Mouse (Mus musculus) cerebellum, adult 9-10 months (tissue): ENCODE results near the gene Cacna1d.

Experiments used
- DNase-seq: peaks from one replicate; pipeline ENCODE4 v3.0.0; 2022

The Cacna1d gene

DNA sequence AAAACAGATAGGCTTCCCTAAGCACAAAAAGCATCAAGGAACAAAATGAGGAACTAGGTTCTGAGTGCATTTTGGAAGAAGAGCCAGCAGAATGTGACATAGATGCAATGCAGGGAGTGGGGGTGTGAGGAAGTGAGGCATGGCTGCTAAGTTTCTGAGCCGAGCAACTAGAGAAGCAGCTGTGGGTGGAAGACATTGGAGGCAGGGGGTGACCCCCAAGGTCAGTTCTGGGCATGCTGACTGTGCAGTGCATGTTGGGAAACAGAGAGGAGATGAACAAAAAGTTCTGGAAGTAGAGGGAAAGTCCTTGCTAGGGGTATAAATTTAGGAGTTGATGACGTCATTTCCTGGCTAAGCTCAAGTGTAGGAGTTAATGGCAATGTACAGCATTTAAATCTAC is 33.4 kb downstream of the Cacna1d start:
- no peak for DNase-seq

GRCm38 (mm10) chr14:30457436-30457835 is 33.8 kb downstream of the Cacna1d start:
- DNase-seq = no peak

DNA sequence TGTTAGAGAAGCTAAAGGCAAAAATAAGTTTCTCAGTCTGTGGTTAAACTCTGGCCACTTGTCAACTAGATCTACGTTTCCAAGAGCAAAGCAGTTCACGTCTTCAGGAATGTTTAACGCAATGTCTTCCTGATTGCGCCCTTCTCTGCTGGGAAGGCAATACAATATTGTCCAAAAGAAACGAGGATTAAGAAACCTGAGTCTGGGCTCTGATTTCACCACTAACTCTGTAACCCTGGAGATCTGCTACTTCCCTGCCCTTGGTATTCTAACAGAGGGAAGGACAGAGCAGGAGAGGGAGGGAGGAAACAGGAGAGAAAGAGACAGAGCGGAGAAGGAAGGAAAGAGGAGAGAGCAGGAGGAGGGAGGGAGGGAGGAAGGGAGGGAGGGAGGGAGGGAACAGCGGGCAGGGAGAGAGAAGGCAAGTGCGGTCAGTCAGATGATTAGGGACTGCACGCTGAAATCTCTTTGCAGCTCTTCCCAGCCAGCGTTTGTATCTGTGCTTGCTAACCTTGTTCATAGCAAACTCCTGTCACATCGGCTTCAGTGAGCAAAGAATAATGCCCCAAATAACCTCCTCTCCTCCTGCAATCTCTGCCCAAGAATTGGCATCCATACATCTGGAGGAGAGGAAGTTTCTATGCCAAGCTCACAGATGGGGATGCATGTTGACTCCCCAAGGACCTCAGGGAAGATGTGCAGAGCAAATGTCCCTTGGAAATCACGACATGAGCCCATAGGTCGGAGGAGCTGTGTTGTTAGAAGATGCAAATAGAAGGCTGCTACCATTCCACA is 35.3 kb downstream of the Cacna1d start:
- no peak for DNase-seq

- no peak for DNase-seq
Measured at GRCm38 (mm10) chr14:30439915-30440314, 51.3 kb downstream of the Cacna1d start.

DNA sequence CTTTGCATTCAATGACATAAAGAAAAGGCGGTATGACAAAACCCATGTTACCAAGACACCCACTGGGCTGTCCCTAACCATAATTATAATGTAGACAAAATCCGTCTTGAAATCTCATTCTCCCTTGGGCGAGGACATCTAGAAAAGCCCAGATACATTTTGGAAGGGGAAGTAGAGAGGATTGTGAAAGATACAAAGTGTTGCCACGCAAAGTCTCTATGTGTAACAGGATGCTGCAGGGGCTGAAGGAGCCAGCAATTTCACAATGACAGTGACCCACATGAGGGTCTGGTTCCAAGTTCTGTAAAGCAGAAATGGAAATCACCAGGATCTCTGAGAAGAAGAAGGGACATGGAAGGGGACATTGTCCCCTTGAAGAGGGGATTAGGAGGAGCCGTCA is 55.9 kb downstream of the Cacna1d start:
- DNase-seq = no peak

- no peak for DNase-seq
Measured at GRCm38 (mm10) chr14:30430446-30430845, 60.8 kb downstream of the Cacna1d start.

GRCm38 (mm10) chr14:30430026-30430425 is 61.2 kb downstream of the Cacna1d start:
- DNase-seq = no peak

DNA sequence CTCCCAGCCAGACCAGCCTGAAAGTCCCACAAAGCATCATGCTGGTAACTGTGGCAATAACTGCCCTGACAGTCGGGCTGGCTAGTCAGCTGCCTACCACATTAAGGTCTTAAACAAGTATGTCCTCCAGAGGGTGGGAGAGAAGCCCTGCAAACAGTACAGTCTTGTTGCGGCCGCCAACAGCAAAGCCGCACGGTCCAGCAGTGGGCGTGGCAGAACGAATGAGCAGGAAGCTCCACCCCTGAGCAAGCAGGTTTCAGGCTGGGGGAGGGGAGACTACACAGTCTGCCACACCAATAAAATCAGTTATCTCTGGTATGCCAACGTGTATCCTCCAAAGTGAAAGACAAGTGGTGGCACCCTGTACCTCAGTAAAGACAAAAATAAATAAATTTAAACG is 61.6 kb downstream of the Cacna1d start:
- DNase-seq = no peak

- DNase-seq = no peak
Measured at GRCm38 (mm10) chr14:30428757-30429156, 62.5 kb downstream of the Cacna1d start.

DNA sequence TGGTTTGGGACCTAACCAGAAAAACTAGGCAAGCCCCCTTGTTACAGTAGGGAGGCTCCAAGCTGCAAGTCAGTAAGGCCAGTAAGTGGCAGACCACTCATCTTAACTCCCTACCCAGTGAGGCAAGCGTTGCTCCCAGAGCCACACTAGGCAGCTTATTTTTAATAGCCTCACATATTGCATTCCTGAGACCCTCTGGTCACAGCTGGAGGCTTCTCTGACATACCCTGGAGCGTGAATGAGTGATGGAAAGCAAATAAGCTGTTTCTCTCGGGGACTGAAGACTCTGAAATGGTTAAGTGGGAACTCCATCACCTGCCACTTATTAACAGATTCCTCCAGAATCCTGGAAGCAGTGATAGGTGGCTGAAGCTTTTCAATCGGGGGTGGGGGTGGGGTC is 65.4 kb downstream of the Cacna1d start:
- no peak for DNase-seq

GRCm38 (mm10) chr14:30425175-30425574 is 66.1 kb downstream of the Cacna1d start:
- DNase-seq = no peak

DNA sequence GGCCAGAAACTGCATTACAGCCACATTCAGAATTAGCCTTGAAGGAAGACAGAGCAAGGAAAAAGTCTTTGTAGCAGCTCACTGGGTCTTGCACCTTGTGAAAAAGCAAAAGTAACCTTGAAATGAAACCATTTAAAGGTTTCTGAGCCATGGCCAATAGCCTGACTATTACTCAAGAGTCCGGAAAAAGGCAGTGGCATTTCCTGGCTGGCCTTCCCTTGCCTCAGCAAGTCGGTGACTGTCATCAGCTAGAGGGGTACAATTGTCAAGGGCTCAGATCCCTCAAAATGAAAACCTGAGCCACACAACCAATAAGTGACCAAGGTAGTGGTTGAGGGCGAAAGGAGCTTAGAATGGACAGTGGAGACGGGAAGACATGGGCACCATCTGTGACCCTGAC is 66.6 kb downstream of the Cacna1d start:
- no peak for DNase-seq

DNA sequence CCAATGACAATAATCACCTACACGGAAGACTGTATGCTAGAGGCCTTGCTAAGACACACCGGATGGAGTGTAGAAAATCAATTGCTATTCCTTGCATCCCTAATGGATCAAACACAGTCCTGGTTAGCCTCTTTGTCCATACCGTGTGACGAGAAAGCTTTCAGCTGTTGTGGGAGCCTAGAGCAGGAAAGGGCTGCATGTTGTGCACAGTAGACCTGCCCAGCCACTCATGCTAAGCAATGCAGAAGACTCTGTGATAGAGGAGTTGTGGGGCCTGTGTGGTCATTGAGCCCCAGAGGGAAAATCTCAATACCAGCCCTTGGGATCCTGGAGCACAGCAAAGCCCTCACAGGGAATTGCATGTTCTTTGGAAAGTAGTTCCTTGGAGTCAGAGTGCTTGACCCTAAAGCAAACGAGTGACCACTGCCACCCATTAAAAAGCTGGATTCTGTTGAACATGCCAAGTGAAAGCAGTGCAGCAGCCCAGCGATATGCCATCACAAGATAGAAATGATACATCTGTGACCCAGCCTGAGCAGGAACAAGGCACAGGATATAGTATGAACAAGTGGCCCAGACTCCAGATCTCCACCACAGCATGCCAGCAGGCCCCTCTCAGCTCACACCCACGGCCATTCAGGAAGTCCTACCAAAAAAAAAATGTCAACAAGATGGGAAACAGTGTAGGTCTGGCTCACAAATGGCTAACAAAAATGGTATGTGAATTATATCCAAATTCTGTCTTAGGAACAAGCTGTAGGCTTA is 68.7 kb downstream of the Cacna1d start:
- no peak for DNase-seq

DNA sequence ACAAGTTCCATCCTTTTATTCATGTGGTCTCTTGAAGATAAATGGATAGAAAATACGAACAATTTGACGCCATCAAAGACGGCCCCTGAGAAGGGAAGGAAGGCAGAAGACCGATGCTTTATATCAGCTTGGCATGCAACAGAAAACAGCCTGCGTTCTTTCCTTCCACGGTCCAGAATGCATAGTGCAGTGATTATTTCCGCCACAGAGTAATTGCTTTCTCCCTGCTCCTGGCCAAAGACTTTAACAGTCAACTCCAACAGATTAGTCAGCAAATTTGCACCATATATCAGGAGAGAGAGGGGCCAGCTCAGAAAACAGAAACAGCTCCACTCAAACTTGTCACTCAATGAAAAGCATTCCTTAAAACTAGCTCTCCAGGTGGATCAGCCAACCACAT is 71.8 kb downstream of the Cacna1d start:
- no peak for DNase-seq

- no peak for DNase-seq
Measured at GRCm38 (mm10) chr14:30419046-30419445, 72.2 kb downstream of the Cacna1d start.

- no peak for DNase-seq
Measured at GRCm38 (mm10) chr14:30415830-30416229, 75.4 kb downstream of the Cacna1d start.

- DNase-seq = no peak
Measured at GRCm38 (mm10) chr14:30414131-30414530, 77.1 kb downstream of the Cacna1d start.

DNA sequence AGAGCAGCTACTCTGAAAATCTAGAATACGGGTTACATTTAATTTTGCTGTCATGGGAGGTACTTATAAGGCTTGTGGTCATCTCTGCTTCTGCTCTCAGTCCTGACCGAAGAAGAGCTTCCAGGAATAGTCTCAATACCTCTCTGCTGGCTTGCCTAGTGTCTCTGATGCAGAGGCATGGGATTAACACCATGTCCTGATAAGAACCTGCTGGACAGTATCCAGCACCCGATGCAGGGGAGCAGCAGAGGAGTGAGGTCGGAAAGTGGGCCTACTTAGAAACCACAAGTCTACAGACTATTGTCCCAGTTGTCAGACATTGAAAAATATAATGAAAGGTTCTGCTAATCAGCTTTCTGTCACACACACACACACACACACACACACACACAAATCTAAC is 81.9 kb downstream of the Cacna1d start:
- no peak for DNase-seq

DNA sequence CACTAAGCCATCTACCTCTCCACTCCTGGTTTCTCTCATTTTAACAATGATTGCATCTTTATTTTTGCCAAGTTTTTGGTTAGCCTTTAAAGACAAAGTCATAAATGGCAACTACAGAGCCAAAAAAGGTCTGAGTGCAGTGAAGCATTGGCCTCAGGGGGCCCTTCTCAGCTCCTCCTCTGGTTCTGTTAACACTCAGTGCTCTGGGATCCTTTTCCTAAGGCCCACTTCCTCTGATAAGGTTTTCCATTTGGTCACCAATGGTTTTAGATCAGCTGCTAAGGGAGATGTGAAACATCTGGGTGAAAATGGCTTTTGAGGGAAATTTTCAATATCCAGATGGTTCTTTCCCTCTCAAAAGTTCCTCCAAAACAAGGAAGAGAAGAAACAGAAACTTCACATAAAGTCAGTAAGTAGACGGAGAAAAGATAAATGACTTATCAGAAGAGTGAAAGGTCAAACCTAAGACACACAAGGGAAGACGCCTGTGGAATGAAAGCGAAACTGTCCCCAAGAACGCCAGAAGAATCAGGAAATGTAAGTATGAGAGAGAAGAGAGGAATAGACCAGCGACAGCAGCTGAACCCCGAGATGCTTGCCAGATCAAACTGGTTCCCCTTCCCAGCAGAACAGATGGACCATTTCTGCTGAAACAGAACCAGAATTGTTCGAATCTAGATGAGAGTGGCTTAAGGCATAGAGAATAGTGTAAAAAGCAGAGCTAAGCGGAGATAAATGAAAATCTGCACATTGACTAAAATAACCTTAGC is 85.6 kb downstream of the Cacna1d start:
- peak; percentile 1 for DNase-seq

GRCm38 (mm10) chr14:30378306-30378705 is 112.9 kb downstream of the Cacna1d start:
- DNase-seq = no peak

GRCm38 (mm10) chr14:30372878-30373277 is 118.4 kb downstream of the Cacna1d start:
- DNase-seq = no peak

GRCm38 (mm10) chr14:30371070-30371469 is 120.2 kb downstream of the Cacna1d start:
- DNase-seq = no peak

- no peak for DNase-seq
Measured at GRCm38 (mm10) chr14:30367074-30367473, 124.2 kb downstream of the Cacna1d start.

GRCm38 (mm10) chr14:30365866-30366265 is 125.4 kb downstream of the Cacna1d start:
- DNase-seq = no peak
